Mouse (Mus musculus): ENCODE results near the gene Ccdc189.
A peak's percentile ranks its signal among the peaks of the same experiment; 100 is the strongest.
"Not testable (repeated sequence)": the region's sequence is repeated elsewhere in the genome, so short reads cannot be mapped to it uniquely, and the experiment has no call there.

Gene Ccdc189

DNA sequence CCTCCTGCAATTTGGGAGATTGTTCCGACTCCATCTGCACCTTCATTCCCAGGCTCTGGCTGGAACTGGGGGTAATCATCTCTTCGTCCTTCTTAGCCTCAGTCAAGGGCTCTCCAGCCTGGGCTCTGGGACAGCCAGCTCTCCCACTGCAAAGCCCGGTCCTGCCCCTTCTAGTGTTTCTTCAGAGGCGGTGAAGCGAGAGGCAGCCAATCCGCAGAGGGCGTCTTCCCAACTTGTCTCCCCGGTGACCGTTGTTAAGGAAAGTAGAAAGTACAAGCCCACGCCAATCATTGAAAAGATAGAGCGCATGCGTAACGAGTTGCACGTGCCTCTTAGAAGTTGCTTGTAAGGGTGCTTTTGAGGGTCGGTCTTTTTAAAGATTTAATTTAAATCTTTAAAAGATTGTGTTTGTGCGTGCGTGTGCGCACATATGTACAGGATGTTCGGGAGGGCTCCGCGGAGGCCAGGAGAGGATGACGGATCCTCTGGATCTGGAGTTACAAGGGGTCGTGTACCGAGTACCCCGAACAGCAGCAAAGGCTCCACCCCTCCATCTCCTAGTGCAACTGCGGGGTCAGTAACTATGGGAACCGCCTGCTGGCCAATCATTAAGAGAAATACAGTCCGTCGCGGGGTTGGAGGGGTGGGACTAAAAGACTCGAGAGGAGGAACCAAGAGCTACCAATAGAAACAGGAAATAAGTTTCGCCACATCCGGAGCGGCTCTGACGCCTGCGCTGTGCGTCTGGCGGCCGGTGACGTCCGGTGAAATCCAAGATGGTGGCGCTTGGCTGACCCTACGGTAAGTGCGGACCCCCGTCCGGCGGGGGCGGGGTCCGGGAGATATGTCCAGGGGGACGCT is at the start of gene Ccdc189, which contains the start of gene Rnf40:
TSS of gene Ccdc189 (minus strand) at position 585 of the 861 bp plus-strand sequence.
TSS of gene Rnf40 (plus strand) at position 757 of the 861 bp plus-strand sequence.
- peak; percentile 87 for DNase-seq (ENCODE audit: extremely low read depth, low read depth, low spot score)

GRCm38 (mm10) chr7:127636963-127637362 is 48.6 kb upstream of the Ccdc189 start:
- DNase-seq (ENCODE audit: extremely low read depth, low read depth, low spot score), result no peak

- no peak for DNase-seq (ENCODE audit: extremely low read depth, low read depth, low spot score)
These were observed 43.0 kb upstream of the Ccdc189 start for GRCm38 (mm10) chr7:127631416-127631815.

DNA sequence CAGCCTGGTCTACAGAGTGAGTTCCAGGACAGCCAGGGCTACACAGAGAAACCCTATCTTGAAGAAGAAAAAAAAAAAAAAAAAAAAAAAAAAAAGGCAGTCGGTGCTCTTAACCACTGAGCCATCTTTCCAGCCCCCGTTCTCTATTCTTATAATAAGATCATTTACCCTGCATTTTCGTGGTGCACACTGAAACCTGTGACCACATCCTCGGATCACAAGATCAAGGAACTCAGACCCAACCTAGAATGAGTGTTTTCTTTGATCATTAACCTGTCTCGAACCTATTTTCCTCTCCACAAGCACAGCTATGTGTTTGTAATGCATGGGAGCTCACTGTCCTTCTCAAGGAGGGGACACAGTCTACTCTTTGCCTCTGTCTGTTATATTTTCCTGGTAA is 40.3 kb upstream of the Ccdc189 start:
- DNase-seq (ENCODE audit: extremely low read depth, low read depth, low spot score), result no peak

DNA sequence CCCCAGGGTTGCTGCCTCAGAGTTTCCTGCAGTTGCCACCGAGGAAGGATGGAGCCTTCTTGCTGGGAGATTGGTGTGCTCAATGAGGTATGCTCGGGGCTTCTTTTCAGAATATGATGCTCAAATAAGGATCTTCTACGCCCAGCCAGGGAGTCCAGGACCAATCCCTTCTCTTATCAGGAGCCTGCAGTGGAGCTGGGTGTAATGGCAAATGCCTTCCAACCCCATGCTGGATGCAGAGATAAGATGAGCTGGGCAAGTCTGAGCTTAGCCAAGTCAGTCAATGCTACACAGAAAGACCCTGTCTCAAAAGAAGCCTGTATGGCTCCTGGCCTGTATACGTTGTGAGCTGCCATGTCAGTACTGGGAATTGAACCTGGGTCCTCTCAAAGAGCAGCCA is 38.1 kb upstream of the Ccdc189 start:
- DNase-seq (ENCODE audit: extremely low read depth, low read depth, low spot score), result no peak

DNA sequence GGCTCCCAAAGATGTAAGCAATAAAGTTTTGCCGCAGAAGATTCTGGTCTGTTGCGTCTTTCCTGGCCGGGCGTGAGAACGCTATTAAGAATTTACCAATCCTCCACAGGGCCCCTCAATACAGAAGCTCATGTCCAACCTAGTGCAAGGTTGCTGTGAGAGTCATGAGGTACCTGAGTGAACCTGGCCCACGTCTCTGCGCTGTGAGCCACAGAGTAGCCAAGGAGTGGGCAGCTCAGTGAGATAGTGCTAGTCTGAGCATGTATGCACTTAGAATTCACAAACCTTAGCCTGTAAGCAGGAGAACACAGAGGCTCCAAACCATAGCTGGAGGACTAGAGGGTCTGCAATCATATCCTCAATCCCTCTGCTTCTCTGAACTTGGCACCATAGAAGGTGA is 37.6 kb upstream of the Ccdc189 start:
- DNase-seq (ENCODE audit: extremely low read depth, low read depth, low spot score), result no peak

- not testable (repeated sequence) for DNase-seq (ENCODE audit: extremely low read depth, low read depth, low spot score)
These were observed 30.0 kb upstream of the Ccdc189 start for GRCm38 (mm10) chr7:127618402-127618801.

DNA sequence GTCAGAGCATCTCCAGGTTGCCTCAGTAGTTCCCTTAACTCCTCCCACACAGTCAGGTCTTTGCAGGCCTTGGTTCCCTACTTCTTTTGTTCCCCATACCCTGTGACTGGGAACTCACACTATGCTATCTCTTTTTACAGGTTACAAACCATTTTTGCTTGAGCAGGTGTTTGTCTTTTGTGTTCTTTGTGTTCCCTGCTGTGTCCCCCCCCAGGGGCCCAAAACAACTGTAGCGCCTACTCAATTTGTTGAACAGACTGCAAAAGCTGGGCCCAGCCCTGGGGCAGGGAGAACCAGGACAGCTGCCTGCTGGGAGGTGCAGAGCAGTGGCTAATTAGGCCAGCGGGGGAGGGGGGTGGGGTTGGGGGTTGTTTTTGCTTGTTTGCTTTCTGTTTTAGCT is 29.6 kb upstream of the Ccdc189 start:
- DNase-seq (ENCODE audit: extremely low read depth, low read depth, low spot score), result no peak

DNA sequence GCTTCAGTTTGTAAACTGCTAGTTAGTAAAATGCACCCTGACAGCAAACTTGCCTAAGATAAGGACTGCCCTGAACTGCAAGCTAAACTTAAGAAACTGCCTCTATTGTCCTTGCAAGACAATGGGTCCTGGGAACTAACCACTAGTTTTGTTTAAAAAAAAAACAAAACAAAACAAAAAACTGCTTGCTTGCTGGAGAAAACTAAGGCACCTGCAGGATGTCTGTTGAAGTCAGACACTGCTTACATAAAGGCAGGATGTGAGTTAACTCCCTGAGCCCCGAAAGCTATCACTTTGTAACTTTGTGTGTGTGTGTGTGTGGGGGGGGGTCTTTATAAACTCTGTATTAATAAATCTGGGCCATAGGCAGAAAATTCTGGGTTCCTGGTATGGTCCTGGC is 28.5 kb upstream of the Ccdc189 start:
- DNase-seq (ENCODE audit: extremely low read depth, low read depth, low spot score), result no peak

DNA sequence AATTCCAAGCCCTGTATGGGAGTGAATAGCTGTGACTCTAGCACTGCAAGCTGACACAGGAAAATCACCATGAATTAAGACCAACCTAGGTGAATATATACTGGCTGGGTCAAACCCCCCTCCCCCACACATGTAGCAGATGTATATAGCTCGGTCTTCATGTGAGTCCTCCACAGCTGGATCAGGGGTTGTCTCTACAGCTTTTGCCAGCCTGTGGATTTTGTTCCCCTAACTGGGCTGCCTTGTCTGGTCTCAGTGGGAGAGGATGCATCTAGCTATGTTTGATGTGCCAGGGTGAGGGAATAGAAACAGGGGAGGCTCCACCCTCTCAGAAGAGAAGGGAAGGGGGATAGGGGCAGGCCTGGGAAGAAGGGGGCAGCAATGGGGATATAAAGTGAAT is 27.9 kb upstream of the Ccdc189 start:
- no peak for DNase-seq (ENCODE audit: extremely low read depth, low read depth, low spot score)

DNA sequence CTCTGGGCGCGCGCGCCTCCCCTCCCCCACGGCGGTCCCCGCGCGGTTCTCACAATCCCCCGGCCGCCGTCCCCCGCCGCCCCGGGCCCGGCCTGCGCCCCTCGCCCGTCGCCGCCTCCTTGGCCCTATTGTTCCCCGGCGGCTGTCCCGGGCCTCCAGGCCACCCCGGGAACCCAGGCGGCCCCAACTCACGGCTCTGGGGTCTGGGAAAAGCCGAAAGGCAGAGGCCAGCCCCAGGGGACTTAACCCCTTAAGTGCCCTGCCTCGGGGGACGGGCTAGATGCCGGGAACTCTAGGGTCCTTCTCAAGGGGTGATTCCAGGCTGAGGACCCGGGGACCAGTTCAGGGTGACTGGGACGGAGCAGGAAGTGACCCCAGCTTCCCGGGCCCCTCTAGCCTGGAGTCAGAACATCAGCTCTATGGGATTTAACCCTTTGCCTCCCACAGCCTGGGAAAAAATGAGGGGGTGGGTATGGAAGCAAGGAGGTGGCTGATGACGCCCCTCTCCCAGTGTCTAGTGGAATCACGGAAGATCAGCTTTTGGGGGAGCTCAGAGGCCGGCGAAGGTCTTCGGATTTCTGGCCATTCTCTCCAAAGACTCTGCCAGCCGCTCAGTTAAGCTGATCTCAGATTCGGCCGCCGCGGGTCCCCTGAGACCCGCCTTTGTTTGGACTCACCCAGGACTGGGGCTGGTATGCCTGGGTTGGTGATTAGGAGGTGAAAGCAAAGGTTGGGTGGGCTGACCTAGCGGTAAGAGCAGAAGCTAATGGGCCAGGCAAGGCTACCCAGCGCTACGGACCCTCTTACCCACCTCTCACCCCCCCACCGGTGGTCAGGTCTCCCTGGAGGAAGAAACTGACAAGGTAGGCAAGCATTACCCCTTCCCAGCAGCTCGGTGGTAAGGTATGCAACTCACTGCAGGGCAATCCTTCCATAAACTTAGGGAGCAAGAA is 26.8 kb upstream of the Ccdc189 start, which contains the start of gene Zfp629:
TSS of gene Zfp629 (minus strand) at position 907 of the 953 bp plus-strand sequence.
- no peak for DNase-seq (ENCODE audit: extremely low read depth, low read depth, low spot score)

GRCm38 (mm10) chr7:127614511-127614890 is 26.1 kb upstream of the Ccdc189 start:
- no peak for DNase-seq (ENCODE audit: extremely low read depth, low read depth, low spot score)

GRCm38 (mm10) chr7:127614091-127614490 is 25.7 kb upstream of the Ccdc189 start:
- no peak for DNase-seq (ENCODE audit: extremely low read depth, low read depth, low spot score)

- no peak for DNase-seq (ENCODE audit: extremely low read depth, low read depth, low spot score)
These were observed 25.1 kb upstream of the Ccdc189 start for GRCm38 (mm10) chr7:127613501-127613900.

GRCm38 (mm10) chr7:127611561-127611960 is 23.2 kb upstream of the Ccdc189 start:
- DNase-seq (ENCODE audit: extremely low read depth, low read depth, low spot score), result no peak

- DNase-seq (ENCODE audit: extremely low read depth, low read depth, low spot score), result no peak
These were observed 22.6 kb upstream of the Ccdc189 start for GRCm38 (mm10) chr7:127611011-127611410.

DNA sequence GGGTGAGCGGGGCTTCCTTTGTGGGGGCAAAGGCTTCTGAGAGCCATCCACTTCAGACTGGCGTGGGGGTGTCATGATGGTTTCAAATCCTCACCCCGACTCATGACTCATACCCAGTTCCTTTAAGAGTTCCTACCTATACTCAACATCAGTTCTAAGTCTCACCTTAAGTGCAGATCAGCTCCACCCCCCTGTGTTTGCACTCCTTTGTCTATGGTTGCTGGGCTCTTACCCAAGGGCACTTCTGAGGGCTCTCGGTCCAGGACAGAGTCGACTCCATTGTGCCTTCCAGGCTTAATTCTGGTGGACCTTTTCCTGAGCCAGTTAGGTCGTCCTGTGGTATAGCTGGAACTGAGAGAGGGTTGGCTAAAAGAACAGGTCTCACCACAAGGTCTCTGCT is 18.8 kb upstream of the Ccdc189 start:
- no peak for DNase-seq (ENCODE audit: extremely low read depth, low read depth, low spot score)

- DNase-seq (ENCODE audit: extremely low read depth, low read depth, low spot score), result no peak
These were observed 15.9 kb upstream of the Ccdc189 start for GRCm38 (mm10) chr7:127604256-127604655.

DNA sequence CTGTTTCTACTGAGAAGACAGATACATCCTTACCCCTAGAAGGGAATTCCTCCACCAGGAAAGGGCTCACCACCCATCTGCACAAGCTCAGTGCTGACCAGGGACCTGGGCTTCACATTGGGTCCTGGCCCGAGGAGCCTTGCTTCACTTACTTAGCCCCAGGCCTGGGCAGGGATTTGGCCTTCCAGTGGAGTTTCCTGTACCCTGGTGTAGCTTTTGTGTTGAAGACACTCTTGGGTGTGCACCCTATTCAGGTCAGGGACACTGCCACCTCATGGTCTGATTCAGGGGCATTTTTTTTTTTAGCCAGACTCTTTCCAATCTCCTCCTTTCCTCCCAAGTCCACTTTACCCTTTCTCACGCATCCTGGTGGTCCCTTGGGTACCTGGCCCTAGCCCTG is 14.5 kb upstream of the Ccdc189 start:
- no peak for DNase-seq (ENCODE audit: extremely low read depth, low read depth, low spot score)

DNA sequence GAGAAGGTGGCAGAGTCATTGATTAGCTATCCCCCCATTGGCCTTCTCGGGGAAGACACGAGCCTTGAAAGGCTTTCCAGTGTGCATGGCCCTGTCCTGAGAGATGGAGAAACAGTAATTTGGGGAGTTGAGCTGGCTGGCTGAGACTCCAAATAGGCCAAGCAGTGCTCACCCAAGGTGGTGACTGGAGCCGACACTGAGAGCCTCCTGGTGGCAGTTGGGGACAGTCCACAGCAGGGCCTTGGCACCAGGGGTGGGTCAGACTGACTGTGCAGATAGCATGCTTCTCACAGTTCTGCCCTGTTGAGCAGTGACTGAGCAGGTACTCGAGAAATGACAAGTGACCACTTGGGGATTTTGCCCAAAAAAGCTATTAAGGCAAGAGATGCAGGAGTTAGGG is 13.3 kb upstream of the Ccdc189 start:
- DNase-seq (ENCODE audit: extremely low read depth, low read depth, low spot score), result no peak

DNA sequence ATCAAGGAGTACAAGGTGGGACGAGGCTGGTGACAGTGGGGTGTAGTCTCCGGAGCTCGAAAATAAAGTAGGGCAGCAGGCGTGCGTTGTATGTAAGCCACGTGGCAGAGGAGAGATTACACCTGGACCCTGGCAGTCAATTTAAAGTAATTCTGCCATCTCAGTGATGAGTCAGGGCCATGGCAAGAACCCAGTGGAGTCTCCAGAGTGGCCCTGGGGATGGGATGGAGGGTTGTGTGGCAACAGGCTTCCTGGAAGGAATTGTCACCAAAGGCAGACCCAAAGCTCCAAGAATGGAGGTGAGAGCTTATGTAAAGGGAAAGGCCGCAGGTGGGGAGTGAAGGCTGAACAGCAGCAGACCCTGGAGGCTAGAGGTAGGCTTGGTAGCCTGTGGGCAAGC is 12.2 kb upstream of the Ccdc189 start:
- no peak for DNase-seq (ENCODE audit: extremely low read depth, low read depth, low spot score)

DNA sequence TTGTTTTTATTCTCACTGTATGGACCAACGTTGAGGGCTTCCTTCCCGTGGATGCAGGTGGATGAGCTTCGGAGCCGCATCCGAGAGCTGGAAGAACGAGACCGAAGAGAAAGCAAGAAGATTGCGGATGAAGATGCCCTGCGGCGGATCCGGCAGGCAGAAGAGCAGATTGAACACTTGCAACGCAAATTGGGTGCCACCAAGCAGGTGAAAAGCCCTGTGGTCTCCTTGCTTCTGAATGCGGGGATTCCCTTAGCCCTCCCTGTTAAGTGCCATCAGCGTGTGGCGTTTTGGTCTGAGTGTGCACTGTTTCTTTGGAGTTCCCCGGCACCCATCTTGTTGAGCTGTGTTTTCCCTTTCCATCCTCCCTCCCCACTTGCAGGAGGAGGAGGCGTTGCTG is 8.4 kb upstream of the Ccdc189 start:
- DNase-seq (ENCODE audit: extremely low read depth, low read depth, low spot score), result no peak

All from fat pad, adult 2 months (tissue).